Mouse (Mus musculus) adrenal gland, adult 18-20 months (tissue): ENCODE results near the gene St3gal6. TPM values are rescaled to one million over a fixed set of nuclear protein-coding genes. Genes with fewer than 3 reads are reported as not detected.

Experiments
- DNase-seq, 2 experiments: peaks; one replicate each; pipeline ENCODE4 v3.0.0; 2021 to 2022; ENCODE audit warnings: low spot score in 2 of 2
- total RNA-seq, 2 experiments: library from RNA; stranded (reverse); gene quantifications; 1 replicate in 1 of 2; 2 replicates in 1 of 2; pipeline ENCODE4 v1.2.3; 2021

Gene St3gal6
- total RNA-seq, 2 experiments from 2014 or later = 23.1 to 29.1 TPM

GRCm38 (mm10) chr16:58521900-58522299 lies 2.1 kb downstream of the St3gal6 start:
- DNase-seq = no peak

GRCm38 (mm10) chr16:58521182-58521581 lies 2.9 kb downstream of the St3gal6 start:
- DNase-seq = no peak

GRCm38 (mm10) chr16:58520457-58520856 lies 3.6 kb downstream of the St3gal6 start:
- DNase-seq = no peak

GRCm38 (mm10) chr16:58519650-58520073 lies 4.4 kb downstream of the St3gal6 start:
- no peak for DNase-seq

GRCm38 (mm10) chr16:58516960-58517798 lies 6.9 kb downstream of the St3gal6 start:
- DNase-seq = no peak

- DNase-seq = no peak
Observed at GRCm38 (mm10) chr16:58516161-58516560, 7.9 kb downstream of the St3gal6 start.

GRCm38 (mm10) chr16:58514565-58514964 lies 9.5 kb downstream of the St3gal6 start:
- peak in 1 of 2 experiments; percentile 47 for DNase-seq

GRCm38 (mm10) chr16:58513755-58514154 lies 10.3 kb downstream of the St3gal6 start:
- no peak for DNase-seq

GRCm38 (mm10) chr16:58512887-58513286 lies 11.2 kb downstream of the St3gal6 start:
- no peak for DNase-seq

- no peak for DNase-seq
Observed at GRCm38 (mm10) chr16:58512181-58512761, 11.8 kb downstream of the St3gal6 start.

- no peak for DNase-seq
Observed at GRCm38 (mm10) chr16:58504945-58505344, 19.1 kb downstream of the St3gal6 start.

GRCm38 (mm10) chr16:58502566-58502965 lies 21.5 kb downstream of the St3gal6 start:
- no peak for DNase-seq

GRCm38 (mm10) chr16:58501760-58502301 lies 22.2 kb downstream of the St3gal6 start:
- no peak for DNase-seq

GRCm38 (mm10) chr16:58499650-58500049 lies 24.4 kb downstream of the St3gal6 start:
- no peak for DNase-seq

GRCm38 (mm10) chr16:58499172-58499584 lies 24.9 kb downstream of the St3gal6 start:
- no peak for DNase-seq

GRCm38 (mm10) chr16:58497886-58498713 lies 25.9 kb downstream of the St3gal6 start:
- DNase-seq = no peak

- no peak for DNase-seq
Observed at GRCm38 (mm10) chr16:58496791-58497190, 27.3 kb downstream of the St3gal6 start.

GRCm38 (mm10) chr16:58487861-58488260 lies 36.2 kb downstream of the St3gal6 start:
- DNase-seq = no peak

GRCm38 (mm10) chr16:58482296-58482695 lies 41.7 kb downstream of the St3gal6 start:
- DNase-seq = no peak

GRCm38 (mm10) chr16:58481906-58482270 lies 42.2 kb downstream of the St3gal6 start:
- DNase-seq = peak in 1 of 2 experiments; percentile 19

GRCm38 (mm10) chr16:58481219-58481905 lies 42.7 kb downstream of the St3gal6 start:
- DNase-seq = no peak
